Mouse (Mus musculus): ENCODE results near the gene Cacng8. TPM values are rescaled to one million over a fixed set of nuclear protein-coding genes. Genes with fewer than 3 reads are reported as not detected.

Gene Cacng8
- polyA plus RNA-seq, 2 experiments, result 3.6 to 4.0 TPM

DNA sequence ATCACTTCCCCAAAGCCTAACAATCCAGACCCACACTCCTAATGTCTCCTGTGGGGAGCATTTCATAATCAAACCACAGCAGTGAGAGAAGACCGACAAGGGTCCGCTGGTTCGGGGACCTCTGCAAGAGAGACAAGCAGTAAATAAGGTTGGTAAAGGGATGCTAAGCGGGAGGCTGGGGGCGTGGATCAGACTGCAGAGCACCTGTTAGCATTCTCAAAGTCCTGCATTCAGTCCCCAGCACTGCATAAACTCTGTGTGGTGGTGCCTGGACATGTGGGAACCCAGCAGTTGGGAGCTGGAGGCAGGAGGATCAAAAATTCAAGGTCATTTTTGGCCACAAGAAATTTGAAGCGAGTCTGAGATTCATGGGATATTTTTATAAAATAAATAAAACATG is 29.5 kb downstream of the Cacng8 start:
- WGBS, result 28% methylated on average over 6 of the region's 6 CpGs
- H3K9ac ChIP-seq (ENCODE audit: low read depth, low read length, severe bottlenecking), result no peak overlapping the region
- no peak overlapping the region for H3K4me3 ChIP-seq (replicated peaks; ENCODE audit: low read length)
- H3K36me3 ChIP-seq (ENCODE audit: control insufficient read depth, insufficient read depth, low read length), result no peaks in the 10 kb centered on the region
- no peak overlapping the region for H3K4me2 ChIP-seq (replicated peaks; ENCODE audit: low read depth, low read length, severe bottlenecking)
- TF ChIP-seq POLR2A (IDR thresholded peaks at IDR 0.05; ENCODE audit: borderline replicate concordance, extremely low read depth, insufficient read depth, insufficient read length), result no peak
- no peaks in the 10 kb centered on the region for H3K4me1 ChIP-seq (ENCODE audit: control insufficient read depth, insufficient read depth, low read length)
- DNase-seq (ENCODE audit: low spot score) (no peak), ATAC-seq (ENCODE audit: low FRiP score, low read depth) (no peak)
- H3K27me3 ChIP-seq (ENCODE audit: control insufficient read depth, insufficient read depth, low read length), result peaks cover 73% of the 10 kb centered on the region
- H3K9me3 ChIP-seq (ENCODE audit: control insufficient read depth, low read length), result no peaks in the 10 kb centered on the region
- H3K27ac ChIP-seq (replicated peaks; ENCODE audit: low read depth, low read length), result no peak overlapping the region

DNA sequence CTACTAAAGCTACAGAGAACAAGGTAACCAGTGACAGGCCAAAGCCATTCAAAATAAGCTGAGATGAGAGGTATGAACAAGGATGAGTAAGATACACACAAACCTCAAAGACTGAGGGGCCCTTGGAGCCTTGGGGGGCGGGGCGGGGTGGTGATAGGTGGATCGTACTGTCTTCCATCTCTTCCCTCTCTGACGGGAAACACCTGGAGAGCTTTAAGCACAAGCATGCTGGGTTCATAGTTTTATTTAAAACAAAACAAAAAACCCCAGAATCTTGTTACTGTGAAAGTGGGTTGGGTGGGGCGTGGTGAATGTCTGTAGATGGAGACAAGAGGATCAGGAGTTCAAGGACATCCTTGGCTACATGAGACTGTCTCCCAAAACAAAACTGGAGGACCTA is 30.0 kb downstream of the Cacng8 start:
- Histone ChIP-seq H3K27ac (replicated peaks; ENCODE audit: low read depth, low read length) (no peak overlapping the region), H3K4me1 (ENCODE audit: control insufficient read depth, insufficient read depth, low read length) (no peaks in the 10 kb centered on the region), H3K4me3 (replicated peaks; ENCODE audit: low read length) (no peak overlapping the region), H3K9me3 (ENCODE audit: control insufficient read depth, low read length) (no peaks in the 10 kb centered on the region), H3K9ac (ENCODE audit: low read depth, low read length, severe bottlenecking) (no peak overlapping the region), H3K36me3 (ENCODE audit: control insufficient read depth, insufficient read depth, low read length) (no peaks in the 10 kb centered on the region), H3K4me2 (replicated peaks; ENCODE audit: low read depth, low read length, severe bottlenecking) (no peak overlapping the region), H3K27me3 (ENCODE audit: control insufficient read depth, insufficient read depth, low read length) (peaks cover 74% of the 10 kb centered on the region)
- 59% methylated on average over 5 of the region's 5 CpGs for WGBS
- TF ChIP-seq POLR2A (IDR thresholded peaks at IDR 0.05; ENCODE audit: borderline replicate concordance, extremely low read depth, insufficient read depth, insufficient read length), result no peak
- DNase-seq (ENCODE audit: low spot score) (no peak), ATAC-seq (ENCODE audit: low FRiP score, low read depth) (no peak)

DNA sequence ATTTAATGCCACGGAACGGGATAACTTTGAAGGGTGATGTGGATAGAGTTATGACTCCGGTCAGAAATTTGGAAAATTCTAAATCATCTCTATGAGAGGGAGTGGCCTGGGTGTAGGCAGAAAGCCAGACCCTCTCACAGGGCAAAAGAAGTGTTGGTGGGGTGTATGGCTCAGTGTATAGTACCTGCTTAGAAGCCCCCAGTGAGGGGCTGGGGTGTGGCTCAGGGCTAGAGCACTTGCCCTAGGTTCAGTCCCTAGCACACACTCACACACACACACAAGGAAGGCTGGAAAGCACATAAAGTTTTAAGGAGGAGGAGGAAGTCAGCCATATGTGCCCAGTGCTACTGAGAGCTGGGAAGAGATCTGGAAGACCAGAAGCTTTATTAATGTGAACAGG is 30.8 kb downstream of the Cacng8 start:
- no peak overlapping the region for H3K4me2 ChIP-seq (replicated peaks; ENCODE audit: low read depth, low read length, severe bottlenecking)
- no peaks in the 10 kb centered on the region for H3K4me1 ChIP-seq (ENCODE audit: control insufficient read depth, insufficient read depth, low read length)
- ATAC-seq (ENCODE audit: low FRiP score, low read depth), result no peak
- H3K9ac ChIP-seq (ENCODE audit: low read depth, low read length, severe bottlenecking), result no peak overlapping the region
- H3K27ac ChIP-seq (replicated peaks; ENCODE audit: low read depth, low read length), result no peak overlapping the region
- H3K4me3 ChIP-seq (replicated peaks; ENCODE audit: low read length), result no peak overlapping the region
- no peaks in the 10 kb centered on the region for H3K9me3 ChIP-seq (ENCODE audit: control insufficient read depth, low read length)
- no peak for TF ChIP-seq POLR2A (IDR thresholded peaks at IDR 0.05; ENCODE audit: borderline replicate concordance, extremely low read depth, insufficient read depth, insufficient read length)
- H3K27me3 ChIP-seq (ENCODE audit: control insufficient read depth, insufficient read depth, low read length), result peaks cover 66% of the 10 kb centered on the region
- H3K36me3 ChIP-seq (ENCODE audit: control insufficient read depth, insufficient read depth, low read length), result no peaks in the 10 kb centered on the region
- no peak for DNase-seq (ENCODE audit: low spot score)
- WGBS, result 79% methylated on average over 3 of the region's 3 CpGs

DNA sequence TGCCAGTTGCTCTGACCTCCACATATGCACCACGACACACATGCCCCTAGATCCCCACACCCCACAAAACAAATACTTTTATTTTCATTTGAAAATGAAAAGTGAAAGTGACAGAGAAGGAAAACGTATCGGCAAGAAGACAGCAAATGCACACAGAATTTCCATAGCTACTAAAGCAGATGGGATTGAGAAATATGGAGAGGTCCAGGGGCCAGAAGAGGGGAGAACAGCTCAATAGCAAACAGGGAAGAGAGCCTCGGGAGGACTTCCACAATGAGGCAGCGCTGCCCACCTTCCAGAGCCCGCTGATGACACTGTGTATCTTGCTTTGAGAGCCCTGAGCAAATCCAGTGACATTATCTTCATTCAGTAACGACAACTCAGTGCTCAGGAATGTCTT is 31.6 kb downstream of the Cacng8 start:
- no peak for ATAC-seq (ENCODE audit: low FRiP score, low read depth)
- no peak overlapping the region for H3K27ac ChIP-seq (replicated peaks; ENCODE audit: low read depth, low read length)
- 63% methylated on average over 7 of the region's 7 CpGs for WGBS
- no peak for DNase-seq (ENCODE audit: low spot score)
- peaks cover 58% of the 10 kb centered on the region; the same call in 1 of the 2 replicates for H3K27me3 ChIP-seq (ENCODE audit: control insufficient read depth, insufficient read depth, low read length)
- no peaks in the 10 kb centered on the region for H3K9me3 ChIP-seq (ENCODE audit: control insufficient read depth, low read length)
- no peak overlapping the region for H3K9ac ChIP-seq (ENCODE audit: low read depth, low read length, severe bottlenecking)
- H3K4me1 ChIP-seq (ENCODE audit: control insufficient read depth, insufficient read depth, low read length), result no peaks in the 10 kb centered on the region
- no peak for TF ChIP-seq POLR2A (IDR thresholded peaks at IDR 0.05; ENCODE audit: borderline replicate concordance, extremely low read depth, insufficient read depth, insufficient read length)
- no peaks in the 10 kb centered on the region for H3K36me3 ChIP-seq (ENCODE audit: control insufficient read depth, insufficient read depth, low read length)
- H3K4me3 ChIP-seq (replicated peaks; ENCODE audit: low read length), result no peak overlapping the region
- no peak overlapping the region for H3K4me2 ChIP-seq (replicated peaks; ENCODE audit: low read depth, low read length, severe bottlenecking)

DNA sequence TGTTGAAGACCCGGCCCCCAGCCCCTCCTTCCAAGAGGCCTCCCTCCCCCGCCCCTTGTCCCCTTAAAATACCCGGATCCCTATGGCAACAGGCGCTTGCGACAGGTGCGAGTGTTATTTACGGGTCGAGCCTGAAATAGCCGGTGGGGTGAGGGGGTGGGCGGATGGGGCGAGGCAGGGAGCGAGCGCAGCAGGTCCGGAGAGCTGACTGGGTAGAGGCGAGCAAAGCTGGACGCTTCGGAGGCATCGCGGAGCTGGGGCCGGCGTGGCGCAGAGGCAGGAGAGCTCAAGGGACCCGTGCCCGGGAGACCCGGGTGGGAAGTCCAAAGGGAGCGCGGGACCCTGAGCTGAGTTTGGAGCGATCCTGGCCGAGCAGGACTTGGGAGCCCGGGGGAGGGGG is 32.9 kb downstream of the Cacng8 start:
- no peaks in the 10 kb centered on the region for H3K4me1 ChIP-seq (ENCODE audit: control insufficient read depth, insufficient read depth, low read length)
- no peak for TF ChIP-seq POLR2A (IDR thresholded peaks at IDR 0.05; ENCODE audit: borderline replicate concordance, extremely low read depth, insufficient read depth, insufficient read length)
- peaks cover 51% of the 10 kb centered on the region; the same call in 1 of the 2 replicates for H3K27me3 ChIP-seq (ENCODE audit: control insufficient read depth, insufficient read depth, low read length)
- peak overlapping the region; percentile 16; the same call in 1 of the 2 replicates for H3K9ac ChIP-seq (ENCODE audit: low read depth, low read length, severe bottlenecking)
- no peaks in the 10 kb centered on the region for H3K9me3 ChIP-seq (ENCODE audit: control insufficient read depth, low read length)
- ATAC-seq (ENCODE audit: low FRiP score, low read depth) (peak; percentile 82), DNase-seq (ENCODE audit: low spot score) (no peak)
- H3K36me3 ChIP-seq (ENCODE audit: control insufficient read depth, insufficient read depth, low read length), result no peaks in the 10 kb centered on the region
- H3K27ac ChIP-seq (replicated peaks; ENCODE audit: low read depth, low read length), result no peak overlapping the region
- 2% methylated on average over 26 of the region's 30 CpGs for WGBS
- H3K4me2 ChIP-seq (replicated peaks; ENCODE audit: low read depth, low read length, severe bottlenecking), result peak overlapping the region; percentile 36
- H3K4me3 ChIP-seq (replicated peaks; ENCODE audit: low read length), result peak overlapping the region; percentile 17

DNA sequence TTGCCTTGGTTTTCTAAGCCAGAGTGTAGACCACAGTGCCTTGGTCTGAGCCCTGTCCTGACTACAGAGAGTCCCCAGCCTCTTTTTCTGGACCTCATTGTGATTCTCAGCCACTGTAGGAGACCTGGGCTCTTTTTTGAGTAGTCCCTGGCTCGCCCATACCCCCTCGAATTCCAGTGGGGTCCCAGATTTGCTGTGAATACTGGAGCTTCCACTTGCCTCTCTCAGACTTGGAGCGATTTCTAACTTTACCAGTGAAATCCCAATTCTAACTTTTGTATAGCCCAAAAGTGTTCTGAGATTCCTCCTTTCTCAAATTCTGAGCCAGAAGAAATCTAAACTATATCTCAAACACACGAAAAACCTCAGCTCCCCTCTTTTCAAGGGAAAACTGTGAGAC is 33.4 kb downstream of the Cacng8 start, which contains the start of gene Cacng6:
Gene Cacng6, plus strand, starts transcription at position 301 of the 400 bp plus-strand sequence.
- peak within 1 kb of the TSS; percentile 36 for H3K4me2 ChIP-seq (replicated peaks; ENCODE audit: low read depth, low read length, severe bottlenecking)
- peak within 1 kb of the TSS; percentile 16; the same call in 1 of the 2 replicates for H3K9ac ChIP-seq (ENCODE audit: low read depth, low read length, severe bottlenecking)
- no peak for TF ChIP-seq POLR2A (IDR thresholded peaks at IDR 0.05; ENCODE audit: borderline replicate concordance, extremely low read depth, insufficient read depth, insufficient read length)
- peak within 1 kb of the TSS; percentile 17 for H3K4me3 ChIP-seq (replicated peaks; ENCODE audit: low read length)
- H3K27me3 ChIP-seq (ENCODE audit: control insufficient read depth, insufficient read depth, low read length), result peaks cover 51% of the 10 kb centered on the region; the same call in 1 of the 2 replicates
- H3K27ac ChIP-seq (replicated peaks; ENCODE audit: low read depth, low read length), result no peak within 1 kb of the TSS
- 29% methylated on average over 4 of the region's 4 CpGs for WGBS
- no peaks in the 10 kb centered on the region for H3K36me3 ChIP-seq (ENCODE audit: control insufficient read depth, insufficient read depth, low read length)
- no peak for ATAC-seq (ENCODE audit: low FRiP score, low read depth)
- no peak for DNase-seq (ENCODE audit: low spot score)
- no peaks in the 10 kb centered on the region for H3K9me3 ChIP-seq (ENCODE audit: control insufficient read depth, low read length)
- no peaks in the 10 kb centered on the region for H3K4me1 ChIP-seq (ENCODE audit: control insufficient read depth, insufficient read depth, low read length)
